Mouse (Mus musculus): Measurements from ENCODE around the gene Tmem161b. TPM values are rescaled to one million over a fixed set of nuclear protein-coding genes. Genes with fewer than 3 reads are reported as not detected.
"Not testable (repeated sequence)": the region's sequence is repeated elsewhere in the genome, so short reads cannot be mapped to it uniquely, and the experiment has no call there.

Tmem161b gene
- 5.4 and 12.3 TPM in 2 replicates for total RNA-seq (2015; ENCODE audit: low replicate concordance)
- total RNA-seq (2017; ENCODE audit: low replicate concordance) = 1.5 and 4.4 TPM in 2 replicates

DNA sequence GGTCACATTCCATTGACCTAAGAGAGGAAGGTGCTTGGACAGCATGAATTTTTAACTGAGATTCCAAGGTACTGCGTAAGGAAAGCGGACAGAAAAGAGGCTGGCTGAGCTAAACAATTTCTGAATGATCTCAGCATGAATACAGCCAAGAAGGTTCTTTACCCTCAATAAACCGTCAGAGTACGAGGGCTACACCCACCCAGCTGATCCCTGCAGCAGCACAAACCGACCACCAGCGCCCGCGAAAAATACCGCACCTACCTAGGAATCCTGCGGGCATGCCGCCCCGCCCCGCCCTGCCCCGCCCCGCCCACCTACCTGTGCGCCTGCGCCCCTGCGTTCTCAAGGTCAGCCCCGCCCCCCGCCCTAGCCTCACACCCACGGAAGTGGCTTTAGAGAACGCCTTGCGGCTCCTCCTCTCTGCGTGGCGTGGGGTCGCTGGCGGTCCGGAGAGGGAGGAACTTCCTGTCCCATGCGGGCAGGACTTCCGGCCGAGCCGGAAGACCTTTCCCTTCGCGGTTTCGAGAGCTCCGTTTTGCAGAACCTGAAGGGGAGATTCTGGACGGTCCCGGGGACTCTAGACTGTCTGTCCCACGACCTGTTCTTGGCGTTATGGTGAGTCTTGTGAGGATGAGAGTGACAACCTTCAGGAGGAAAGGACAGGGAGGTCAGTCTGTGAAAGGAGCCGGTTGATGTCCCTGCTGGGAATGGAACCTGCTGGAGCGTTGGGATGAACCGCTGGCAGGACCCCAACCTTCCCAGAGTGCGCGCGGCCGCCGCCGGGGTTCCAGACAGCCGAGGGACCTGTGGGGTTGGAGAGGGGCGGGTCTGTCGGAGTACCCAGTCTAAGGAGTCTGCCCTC, at the start of gene Tmem161b:
Tmem161b (plus strand) TSS at position 477 of the 862 bp plus-strand sequence.
- peak; percentile 98 for ATAC-seq (replicated peaks; ENCODE audit: low FRiP score, poor library complexity, severe bottlenecking)

DNA sequence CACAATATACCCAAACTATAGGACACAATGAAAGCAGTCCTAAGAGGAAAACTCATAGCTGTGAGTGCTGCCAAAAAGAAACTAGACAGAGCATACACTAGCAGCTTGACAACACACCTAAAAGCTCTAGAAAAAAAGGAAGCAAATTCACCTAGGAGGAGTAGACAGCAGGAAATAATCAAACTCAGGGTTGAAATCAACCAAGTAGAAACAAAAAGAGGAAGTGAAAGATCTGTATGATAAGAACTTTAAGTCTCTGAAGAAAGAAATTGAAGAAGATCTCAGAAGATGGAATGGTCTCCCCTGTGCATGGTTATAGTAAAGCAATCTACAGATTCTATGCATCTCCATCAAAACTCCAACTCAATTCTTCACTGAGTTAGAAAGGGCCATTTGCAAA, 36.3 kb upstream of the Tmem161b start:
- not testable (repeated sequence) for ATAC-seq (replicated peaks; ENCODE audit: low FRiP score, poor library complexity, severe bottlenecking)

DNA sequence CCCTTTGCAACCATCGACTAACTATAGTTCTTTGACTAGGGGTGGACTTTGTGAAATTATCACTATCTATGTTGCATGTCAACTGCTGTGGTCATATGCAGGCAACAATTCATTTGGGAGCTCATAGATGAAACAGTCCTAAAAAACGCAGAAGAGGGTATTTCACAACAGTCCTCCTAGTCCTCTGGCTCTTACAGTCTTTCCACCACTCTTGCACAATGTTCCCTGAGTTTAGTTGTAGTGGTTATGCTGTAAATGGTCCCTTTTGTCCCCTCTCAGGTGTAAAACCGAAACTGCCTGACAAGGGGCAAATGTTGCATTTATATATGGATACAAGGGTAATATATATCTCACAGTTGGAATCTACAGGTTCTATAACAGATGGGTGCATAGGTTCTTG, 29.4 kb upstream of the Tmem161b start:
- ATAC-seq (replicated peaks; ENCODE audit: low FRiP score, poor library complexity, severe bottlenecking) = no peak

DNA sequence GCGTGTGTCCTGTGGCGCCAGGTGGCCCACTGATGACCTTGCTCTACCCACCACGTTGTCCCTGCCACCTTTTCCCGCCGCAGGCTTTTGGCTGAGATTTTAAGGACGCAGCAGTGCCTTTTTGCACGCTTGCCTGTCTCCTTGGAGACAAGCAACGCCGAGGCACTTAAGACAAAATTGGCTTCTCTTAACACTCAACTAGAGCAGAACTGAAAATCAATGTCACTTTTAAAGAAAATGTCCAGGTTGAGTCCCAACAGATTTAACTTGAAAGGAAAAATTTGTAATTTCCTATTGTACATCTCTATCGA, 541 bp downstream of the Tmem161b start:
- ATAC-seq (replicated peaks; ENCODE audit: low FRiP score, poor library complexity, severe bottlenecking) = no peak

DNA sequence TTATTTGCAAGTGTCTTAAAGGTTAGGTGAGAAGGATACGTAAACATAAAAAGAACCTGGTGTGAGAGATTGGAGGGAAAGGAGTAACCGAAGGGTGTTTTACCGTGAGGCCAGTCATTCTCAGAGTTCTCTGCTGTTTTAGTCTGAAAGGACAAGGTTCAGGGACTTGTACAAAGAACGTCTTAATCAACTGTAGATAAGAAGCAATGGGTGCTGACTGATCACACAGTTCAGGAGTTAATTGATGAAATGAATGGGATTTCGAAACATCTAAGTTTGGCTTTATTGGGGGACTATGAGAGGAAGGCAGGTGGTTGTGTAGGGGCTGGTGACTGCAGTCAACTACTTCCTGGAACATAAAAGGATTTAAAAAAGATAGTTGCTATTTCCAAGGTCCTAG, 922 bp downstream of the Tmem161b start:
- no peak for ATAC-seq (replicated peaks; ENCODE audit: low FRiP score, poor library complexity, severe bottlenecking)

DNA sequence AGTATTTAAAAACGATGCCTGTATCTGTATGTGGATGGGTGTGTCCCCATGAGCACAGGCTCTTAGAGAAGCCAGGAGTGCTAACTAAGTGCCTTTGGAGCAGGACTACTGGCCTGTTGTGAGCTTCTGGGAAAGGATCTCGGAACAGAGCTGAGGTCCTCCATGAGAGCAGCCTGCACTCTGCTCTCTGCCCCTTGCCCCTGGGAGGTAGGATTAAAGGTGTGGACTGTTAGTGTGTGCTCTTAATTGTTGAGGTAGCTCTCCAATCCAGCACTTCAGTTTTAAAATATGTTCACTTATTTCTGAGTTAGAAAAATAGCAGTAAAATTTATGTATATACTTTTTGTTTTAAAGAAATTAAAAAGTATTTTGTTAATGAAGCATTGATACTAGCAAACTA, 11.9 kb downstream of the Tmem161b start:
- no peak for ATAC-seq (replicated peaks; ENCODE audit: low FRiP score, poor library complexity, severe bottlenecking)

DNA sequence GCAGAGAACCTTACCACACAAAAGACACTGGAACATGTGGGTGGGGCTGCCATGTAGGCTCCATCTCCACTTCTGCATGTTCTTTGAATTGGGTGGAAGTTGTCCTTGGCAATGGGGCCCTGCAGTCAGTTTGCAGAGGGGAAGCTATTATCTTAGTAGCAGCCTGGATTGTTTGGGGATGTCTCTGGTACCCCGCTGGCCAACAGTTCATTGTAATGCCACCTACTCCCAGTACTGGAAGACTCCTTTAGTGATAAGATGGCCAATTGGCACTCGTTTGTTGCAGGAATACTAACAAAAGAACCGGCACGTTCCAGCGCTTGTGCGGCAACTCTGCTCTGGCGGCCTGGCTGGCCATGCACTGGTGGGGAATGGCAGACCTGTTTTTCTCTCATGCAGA, 14.7 kb downstream of the Tmem161b start:
- no peak for ATAC-seq (replicated peaks; ENCODE audit: low FRiP score, poor library complexity, severe bottlenecking)

DNA sequence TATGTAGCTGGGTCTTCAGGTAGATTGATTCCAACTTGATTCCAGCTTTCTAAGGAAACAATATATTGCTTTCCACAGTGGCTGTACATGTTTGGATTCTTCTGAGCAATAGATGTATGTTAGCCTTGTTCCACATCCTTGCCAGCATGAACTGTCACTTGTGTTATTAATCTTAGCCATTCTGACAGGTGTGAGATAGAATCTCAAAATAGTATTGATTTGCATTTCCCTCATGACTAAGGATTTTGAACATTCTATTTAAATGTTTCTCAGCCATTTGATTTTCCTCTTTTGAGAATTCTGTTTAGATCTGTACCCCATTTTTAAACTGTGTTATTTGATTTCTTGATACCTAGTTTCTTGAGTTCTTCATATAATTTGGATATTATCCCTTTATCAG, 16.1 kb downstream of the Tmem161b start:
- ATAC-seq (replicated peaks; ENCODE audit: low FRiP score, poor library complexity, severe bottlenecking) = no peak

DNA sequence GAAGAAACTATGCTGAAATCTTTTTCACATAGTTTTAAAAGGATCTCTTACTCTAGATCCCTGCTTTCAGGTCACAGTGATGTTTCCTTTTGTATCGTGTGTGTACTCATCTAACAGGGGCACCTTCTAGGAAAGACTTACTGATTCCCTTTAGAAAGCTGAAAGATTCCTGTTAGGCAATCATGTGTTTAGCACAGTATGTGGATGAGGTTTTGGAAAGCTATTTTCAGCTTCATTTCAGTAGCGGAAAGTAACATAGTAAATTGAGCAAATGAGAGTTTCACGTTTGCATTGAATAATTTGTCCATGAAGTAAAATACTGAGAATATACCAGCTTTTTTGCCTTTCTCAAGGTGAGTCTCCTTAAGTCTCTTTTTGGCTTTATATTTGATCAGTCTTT, 26.0 kb downstream of the Tmem161b start:
- no peak for ATAC-seq (replicated peaks; ENCODE audit: low FRiP score, poor library complexity, severe bottlenecking)

DNA sequence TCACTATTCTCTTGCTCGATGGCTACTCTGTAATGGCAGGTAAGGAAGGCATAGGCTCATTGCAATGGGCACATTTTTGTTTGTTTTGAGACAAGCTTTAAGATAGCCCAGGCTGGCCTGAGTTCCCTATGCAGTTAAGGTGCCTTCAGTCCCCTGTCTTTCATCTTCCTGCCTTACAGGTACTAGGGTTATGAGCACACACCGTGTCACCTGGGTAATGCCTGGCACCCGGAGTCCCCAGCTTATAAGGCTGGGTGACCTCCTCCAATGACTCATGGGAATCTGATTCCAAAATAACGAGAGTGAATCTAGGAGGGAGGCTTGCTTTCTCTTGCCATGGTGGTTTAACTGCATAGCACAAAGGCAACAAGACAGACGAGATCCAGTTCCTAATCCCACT, 29.2 kb downstream of the Tmem161b start:
- ATAC-seq (replicated peaks; ENCODE audit: low FRiP score, poor library complexity, severe bottlenecking) = no peak

DNA sequence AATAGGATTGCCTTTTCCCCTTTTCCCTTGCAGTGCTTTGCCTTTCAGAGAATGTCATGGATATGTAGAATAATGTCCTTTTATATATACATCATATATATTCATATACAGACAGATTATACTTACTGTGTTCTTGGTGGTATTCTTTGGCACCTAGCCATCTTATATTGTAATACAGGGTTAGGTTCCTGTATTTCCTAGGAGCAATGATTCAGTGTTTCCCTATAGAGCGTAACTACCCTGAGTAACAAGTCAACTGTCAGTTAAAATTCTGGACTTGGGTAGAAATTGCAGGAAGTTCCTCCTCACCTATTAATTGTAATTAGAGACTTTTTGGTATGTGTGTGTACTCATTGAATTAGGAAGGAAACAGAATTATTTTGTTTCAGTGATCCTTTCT, 33.0 kb downstream of the Tmem161b start:
- no peak for ATAC-seq (replicated peaks; ENCODE audit: low FRiP score, poor library complexity, severe bottlenecking)

DNA sequence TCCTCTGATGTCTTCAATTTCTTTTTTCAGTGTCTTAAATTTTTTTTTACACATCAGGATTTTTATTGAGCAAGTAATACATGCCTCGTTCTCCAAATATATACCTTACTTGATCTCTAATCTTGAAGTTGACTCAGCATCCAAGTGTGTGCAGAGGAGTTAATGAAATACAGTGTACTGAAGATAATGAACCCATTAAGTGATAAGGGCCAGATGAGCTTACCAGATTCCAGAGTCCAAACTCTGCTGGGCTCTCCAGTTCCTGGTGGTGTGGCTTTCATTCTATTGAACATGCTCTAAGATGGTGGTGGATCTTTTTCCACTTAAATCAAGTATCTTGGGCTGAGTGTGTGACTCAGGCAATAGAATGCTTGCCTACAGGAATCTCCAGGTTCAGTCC, 42.3 kb downstream of the Tmem161b start:
- not testable (repeated sequence) for ATAC-seq (replicated peaks; ENCODE audit: low FRiP score, poor library complexity, severe bottlenecking)

DNA sequence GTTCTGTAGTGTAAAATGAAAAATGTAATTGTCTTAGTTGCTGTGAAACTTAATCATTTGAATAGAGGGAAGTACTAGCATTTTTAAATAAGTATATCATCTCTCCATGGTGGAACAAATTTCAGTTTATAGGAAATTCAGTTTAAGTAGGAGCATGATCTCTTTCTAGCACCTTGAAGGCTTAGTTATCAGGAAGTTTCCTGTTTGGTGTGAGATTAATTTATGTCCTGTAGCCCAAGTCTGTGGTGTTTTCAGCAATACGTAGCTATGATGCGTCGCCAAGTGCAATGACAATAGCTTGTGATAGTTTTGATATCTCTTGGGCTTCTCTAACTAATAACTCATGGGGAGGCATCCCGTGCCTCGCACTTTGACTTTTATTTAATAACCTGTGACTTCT, 54.1 kb downstream of the Tmem161b start:
- no peak for ATAC-seq (replicated peaks; ENCODE audit: low FRiP score, poor library complexity, severe bottlenecking)

DNA sequence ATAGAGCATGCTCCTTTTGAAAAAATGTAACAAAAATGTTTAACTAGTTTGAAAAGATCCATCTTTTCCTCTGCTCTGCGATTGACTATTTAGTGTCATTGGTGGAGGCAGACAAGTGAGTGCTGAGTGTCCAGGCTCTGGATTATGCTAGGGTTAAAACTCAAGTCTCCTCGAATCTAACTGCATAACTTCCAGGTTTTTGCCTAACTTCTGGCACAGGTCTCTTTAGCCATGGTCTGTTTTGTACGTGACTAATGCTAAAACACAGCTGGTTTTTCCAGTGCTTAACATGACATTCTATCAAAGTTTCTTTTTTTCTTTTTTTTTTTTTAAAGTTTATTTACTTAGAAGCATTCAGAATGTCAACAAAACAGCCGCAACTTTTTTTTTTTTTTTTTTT, 58.3 kb downstream of the Tmem161b start:
- ATAC-seq (replicated peaks; ENCODE audit: low FRiP score, poor library complexity, severe bottlenecking) = no peak

DNA sequence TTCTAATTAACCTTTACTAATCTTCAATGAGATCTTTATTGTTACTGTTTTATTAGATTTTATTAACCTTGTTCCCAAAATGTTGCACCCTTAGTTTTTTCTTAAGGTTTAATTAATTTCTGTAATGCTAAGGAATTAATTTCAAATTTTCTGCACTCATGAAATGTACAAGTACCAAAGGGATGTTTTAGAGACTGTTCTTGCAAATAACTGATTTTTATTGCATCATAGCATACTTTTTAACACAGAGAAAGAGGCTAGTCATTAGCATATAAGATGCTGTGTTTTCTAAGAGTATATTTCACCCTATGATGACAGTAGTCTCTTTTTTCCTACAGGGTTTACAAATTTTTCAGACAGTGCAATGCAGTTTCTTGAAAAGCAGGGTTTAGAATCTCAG, 60.9 kb downstream of the Tmem161b start:
- ATAC-seq (replicated peaks; ENCODE audit: low FRiP score, poor library complexity, severe bottlenecking) = no peak

DNA sequence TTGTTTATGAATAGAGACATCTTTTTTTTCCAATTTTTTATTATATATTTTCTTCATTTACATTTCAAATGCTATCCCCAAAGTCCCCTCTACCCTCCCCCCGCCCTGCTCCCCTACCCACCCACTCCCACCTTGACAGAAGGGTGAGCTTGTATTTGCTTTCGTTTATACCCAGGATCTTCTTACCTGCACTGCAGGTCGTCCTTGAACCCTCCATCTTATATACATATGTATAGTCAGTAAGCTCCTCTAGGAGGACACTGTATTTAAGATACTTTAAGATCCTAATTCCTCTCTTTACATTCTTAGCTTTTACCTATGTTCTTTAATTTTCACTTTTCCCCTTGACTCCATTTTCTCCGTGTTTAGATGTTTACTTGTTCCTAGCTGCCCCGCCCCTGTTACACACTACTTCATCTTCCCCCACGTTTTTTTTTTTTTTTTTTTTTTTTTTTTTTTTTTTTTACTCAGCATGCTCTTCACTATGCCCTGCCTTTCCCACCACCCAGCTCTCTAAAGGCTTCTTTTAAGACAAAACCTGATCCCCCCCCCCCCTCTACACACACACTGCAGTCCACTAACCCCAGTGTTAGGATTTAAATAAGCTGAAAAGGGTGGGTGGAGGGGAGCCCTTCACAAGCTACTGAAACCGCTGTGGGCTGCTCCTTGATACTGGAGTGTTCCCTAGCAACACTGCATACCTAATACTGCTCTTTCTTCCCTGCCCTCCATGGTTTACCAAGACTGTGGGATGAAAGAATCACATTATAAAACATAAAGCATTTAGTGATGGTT, 62.9 kb downstream of the Tmem161b start:
- no peak for ATAC-seq (replicated peaks; ENCODE audit: low FRiP score, poor library complexity, severe bottlenecking)

DNA sequence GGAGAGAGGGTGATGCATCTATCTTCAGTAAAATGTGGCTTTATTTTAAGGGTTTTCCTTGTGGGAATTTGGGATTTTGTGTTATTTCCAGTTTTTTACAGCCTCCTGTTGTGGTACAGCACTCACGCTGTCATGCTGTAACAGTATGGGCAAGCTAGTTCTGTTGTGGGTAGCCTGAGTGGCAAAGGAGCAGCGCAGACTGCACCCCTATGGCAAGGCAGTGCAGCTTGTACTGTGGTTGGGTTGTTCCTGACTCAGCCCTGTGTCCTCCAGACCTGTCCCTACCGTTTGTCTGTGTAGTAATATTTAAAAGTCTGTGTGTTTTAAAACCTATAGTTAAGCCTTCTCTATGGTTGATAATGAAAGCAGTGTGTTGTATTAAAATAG, 63.5 kb downstream of the Tmem161b start:
- no peak for ATAC-seq (replicated peaks; ENCODE audit: low FRiP score, poor library complexity, severe bottlenecking)

DNA sequence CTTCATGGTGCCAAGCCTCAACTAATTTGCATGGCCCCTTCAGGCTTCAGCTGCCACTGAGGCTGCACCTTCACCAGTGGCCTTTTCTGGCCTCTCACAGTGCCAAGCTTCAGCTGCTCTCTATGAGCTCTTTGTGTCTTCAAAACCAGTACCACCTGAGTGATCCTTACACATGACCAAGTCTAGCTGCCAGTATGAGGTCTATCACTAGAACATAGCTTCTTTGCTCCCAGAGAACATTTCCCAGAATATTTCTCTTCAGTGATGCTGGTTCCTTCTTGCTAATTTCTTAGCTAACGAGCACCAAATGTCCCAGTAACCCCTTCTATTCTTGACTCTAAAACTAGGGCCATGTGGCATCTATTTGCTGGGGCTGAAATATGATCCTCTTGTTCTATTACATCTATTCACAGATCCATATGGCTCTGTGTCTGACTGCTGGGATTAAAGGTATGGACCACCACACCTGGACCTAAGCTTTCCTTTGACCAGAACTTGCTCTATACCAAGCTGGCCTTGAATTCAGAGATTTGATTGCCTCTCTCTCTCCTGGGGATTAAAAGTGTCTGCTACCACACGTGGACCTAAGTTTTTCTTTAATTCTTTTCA, 77.5 kb downstream of the Tmem161b start:
- ATAC-seq (replicated peaks; ENCODE audit: low FRiP score, poor library complexity, severe bottlenecking) = no peak

DNA sequence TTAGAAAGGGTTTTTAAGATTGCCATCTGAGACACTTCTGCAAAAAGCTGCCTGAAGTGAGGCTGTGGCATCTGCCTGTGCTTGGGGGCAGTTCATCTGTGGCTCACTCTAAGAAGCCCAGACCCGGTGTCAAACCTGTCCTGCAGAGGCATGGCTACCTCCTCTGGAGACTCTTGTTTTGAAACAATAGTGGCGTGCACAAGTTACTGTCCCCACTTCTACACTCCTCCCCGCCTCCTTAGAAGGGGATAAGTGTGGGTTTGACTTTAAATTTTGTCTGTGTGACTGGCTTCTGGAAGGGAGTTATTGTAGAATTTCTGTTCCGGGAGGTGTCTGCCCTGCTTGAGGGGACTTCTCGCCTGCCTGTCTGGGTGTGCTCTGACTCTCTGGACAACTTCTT, 121.2 kb downstream of the Tmem161b start:
- no peak for ATAC-seq (replicated peaks; ENCODE audit: low FRiP score, poor library complexity, severe bottlenecking)

DNA sequence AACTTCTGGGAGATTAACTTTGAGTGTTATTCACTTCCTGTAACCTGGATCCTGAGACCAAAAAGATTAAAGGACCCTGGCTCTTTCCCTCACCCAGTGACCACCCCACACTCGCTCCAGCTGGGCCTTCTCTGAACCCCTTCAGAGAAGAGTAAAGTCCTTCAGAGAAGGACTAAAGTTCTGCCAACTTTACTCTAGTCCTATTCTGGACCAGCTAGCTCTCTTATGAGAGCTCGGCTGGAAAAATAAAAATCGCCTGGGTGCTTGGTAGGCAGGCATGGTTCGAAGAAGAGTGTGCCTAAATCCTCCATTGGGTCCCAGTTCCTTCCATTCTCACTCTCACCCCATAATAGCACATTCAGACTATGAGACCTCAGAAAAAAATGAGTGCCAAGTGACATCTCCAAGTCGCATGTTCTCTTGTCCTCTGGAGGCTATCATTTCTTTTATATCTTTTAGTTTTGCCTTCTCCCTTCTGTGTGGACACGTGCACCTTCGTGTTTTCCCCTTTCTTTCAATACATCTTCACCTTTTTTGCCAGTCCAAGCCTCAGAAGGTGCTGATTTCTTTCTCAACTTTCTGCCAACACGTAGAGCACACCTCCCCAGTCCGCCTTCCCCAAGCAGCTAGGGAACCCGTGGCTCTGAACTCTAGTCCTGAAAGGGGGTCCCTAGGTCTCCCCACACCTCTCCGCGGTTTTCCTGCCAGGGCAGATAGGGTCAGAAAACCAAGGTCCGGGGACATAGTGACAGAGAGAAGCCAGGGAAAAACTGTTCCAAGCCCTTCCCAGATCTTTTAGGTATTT, 121.8 kb downstream of the Tmem161b start:
- ATAC-seq (replicated peaks; ENCODE audit: low FRiP score, poor library complexity, severe bottlenecking) = no peak
